Mouse (Mus musculus): ENCODE results near the gene Ermn.

- TF ChIP-seq EP300 (IDR thresholded peaks at IDR 0.05; ENCODE audit: low read depth) (no peak), CTCF (IDR thresholded peaks at IDR 0.05; ENCODE audit: low read depth) (peak; percentile 89)
Observed at GRCm38 (mm10) chr2:58055383-58055782, 2.7 kb upstream of the Ermn start.

All from heart, postnatal 0 days (tissue).